Mouse (Mus musculus) liver, adult 2 months (tissue): ENCODE measurements at regions not wholly inside any gene's neighbourhood (a gene's known extent, or its start where the extent isn't known, plus 50 kb on each side); places are given as distances from the start of the nearest gene placed in this dataset.

Source experiments
- CTCF ChIP-seq: fragments of 200-500 bp; IDR thresholded peaks from 2 replicates; pipeline ENCODE4 v1.5.1; 2011; ENCODE audit warnings: low read depth, low read length, control low read depth
- POLR2A ChIP-seq: fragments of 200-500 bp; IDR thresholded peaks from 2 replicates; pipeline ENCODE4 v1.6.1; 2011; ENCODE audit warnings: low read length, control low read depth; ENCODE audit not compliant: insufficient read depth; ENCODE audit errors: extremely low read depth

GRCm38 (mm10) chr14:86473604-86474003 is 667.4 kb downstream of the Diaph3 start:
- TF ChIP-seq POLR2A: no peak
- no peak for TF ChIP-seq CTCF
